Mouse (Mus musculus): ENCODE results near the gene Kcnh4.

Gene Kcnh4

GRCm38 (mm10) chr11:100766726-100767125 lies 7.0 kb upstream of the Kcnh4 start:
- no peak for DNase-seq (ENCODE audit: extremely low spot score)

GRCm38 (mm10) chr11:100762831-100763230 lies 3.1 kb upstream of the Kcnh4 start, which contains the start of gene Hcrt:
TSS of gene Hcrt (minus strand) at chr11:100762931.
- no peak for DNase-seq (ENCODE audit: extremely low spot score)

- DNase-seq (ENCODE audit: extremely low spot score) = peak; percentile 92
Observed at GRCm38 (mm10) chr11:100761547-100762045, 1.9 kb upstream of the Kcnh4 start.

GRCm38 (mm10) chr11:100758707-100759610 lies 783 bp downstream of the Kcnh4 start:
- DNase-seq (ENCODE audit: extremely low spot score) = peak; percentile 78

GRCm38 (mm10) chr11:100757566-100757965 lies 2.2 kb downstream of the Kcnh4 start:
- DNase-seq (ENCODE audit: extremely low spot score) = no peak

GRCm38 (mm10) chr11:100756476-100756875 lies 3.3 kb downstream of the Kcnh4 start:
- DNase-seq (ENCODE audit: extremely low spot score) = no peak

GRCm38 (mm10) chr11:100754693-100755057 lies 5.1 kb downstream of the Kcnh4 start:
- no peak for DNase-seq (ENCODE audit: extremely low spot score)

GRCm38 (mm10) chr11:100754021-100754692 lies 5.6 kb downstream of the Kcnh4 start:
- no peak for DNase-seq (ENCODE audit: extremely low spot score)

- no peak for DNase-seq (ENCODE audit: extremely low spot score)
Observed at GRCm38 (mm10) chr11:100752294-100752693, 7.4 kb downstream of the Kcnh4 start.

GRCm38 (mm10) chr11:100750127-100750526 lies 9.6 kb downstream of the Kcnh4 start:
- DNase-seq (ENCODE audit: extremely low spot score) = no peak

- no peak for DNase-seq (ENCODE audit: extremely low spot score)
Observed at GRCm38 (mm10) chr11:100749469-100749868, 10.3 kb downstream of the Kcnh4 start.

- DNase-seq (ENCODE audit: extremely low spot score) = no peak
Observed at GRCm38 (mm10) chr11:100748620-100749019, 11.1 kb downstream of the Kcnh4 start.

- no peak for DNase-seq (ENCODE audit: extremely low spot score)
Observed at GRCm38 (mm10) chr11:100747114-100747513, 12.6 kb downstream of the Kcnh4 start.

GRCm38 (mm10) chr11:100746546-100746945 lies 13.2 kb downstream of the Kcnh4 start:
- no peak for DNase-seq (ENCODE audit: extremely low spot score)

- peak; percentile 39 for DNase-seq (ENCODE audit: extremely low spot score)
Observed at GRCm38 (mm10) chr11:100745085-100745484, 14.7 kb downstream of the Kcnh4 start.

- DNase-seq (ENCODE audit: extremely low spot score) = no peak
Observed at GRCm38 (mm10) chr11:100741348-100741747, 18.4 kb downstream of the Kcnh4 start.

GRCm38 (mm10) chr11:100738749-100739148 lies 21.0 kb downstream of the Kcnh4 start:
- no peak for DNase-seq (ENCODE audit: extremely low spot score)

- DNase-seq (ENCODE audit: extremely low spot score) = peak; percentile 99
Observed at GRCm38 (mm10) chr11:100738066-100738604, 21.6 kb downstream of the Kcnh4 start, which contains the start of gene Rab5c. TSS of gene Rab5c (minus strand) at chr11:100738215.

- no peak for DNase-seq (ENCODE audit: extremely low spot score)
Observed at GRCm38 (mm10) chr11:100737105-100737733, 22.5 kb downstream of the Kcnh4 start.

- no peak for DNase-seq (ENCODE audit: extremely low spot score)
Observed at GRCm38 (mm10) chr11:100736746-100737080, 23.0 kb downstream of the Kcnh4 start.

- DNase-seq (ENCODE audit: extremely low spot score) = no peak
Observed at GRCm38 (mm10) chr11:100735954-100736745, 23.6 kb downstream of the Kcnh4 start.
